In genomic region chr14:31251084-31251604, GRCm38 (mm10) we compare ENCODE assay signal across 8 mouse cellular contexts. TPM values are rescaled to one million over a fixed set of nuclear protein-coding genes. Genes with fewer than 3 reads are reported as not detected.
DNase-seq lines count a peak whose midpoint lies in the region; ATAC-seq and TF ChIP-seq lines count a peak whose summit lies in the region.

Gene Phf7 (minus strand): TSS chr14:31251317.
Gene Bap1 (plus strand): TSS chr14:31251450.

- H3K9me3 ChIP-seq in MEL (replicated peaks; ENCODE audit: insufficient read depth, low read length): no peaks in the 10 kb centered on the region
- no peaks in the 10 kb centered on the region for H3K9me3 ChIP-seq in forebrain, embryonic 16.5 days (ENCODE audit: control insufficient read depth, low read length)
- H3K9me3 ChIP-seq in neural tube, embryonic 15.5 days (replicated peaks): no peaks in the 10 kb centered on the region

- H3K4me1 ChIP-seq in MEL (ENCODE audit: control insufficient read depth in 1 of 2, insufficient read depth in 2 of 2, low read length in 2 of 2): peaks cover 3 to 14% of the 10 kb centered on the region in 2 experiments; a peak in 3 of 4 replicates
- H3K4me1 ChIP-seq in forebrain, embryonic 16.5 days (replicated peaks; ENCODE audit: control insufficient read depth, insufficient read depth, low read length): peaks cover 15% of the 10 kb centered on the region
- H3K4me1 ChIP-seq in lung, adult 2 months (ENCODE audit: control insufficient read depth, insufficient read depth, low read length): peaks cover 3% of the 10 kb centered on the region
- H3K4me1 ChIP-seq in neural tube, embryonic 15.5 days: peaks cover 25% of the 10 kb centered on the region

- TF ChIP-seq CTCF in MEL (IDR thresholded peaks at IDR 0.05 in 2 of 3, conservative IDR thresholded peaks at IDR 0.05 in 1 of 3; ENCODE audit: control insufficient read depth in 1 of 3, insufficient read depth in 1 of 3, low read depth in 2 of 3, low read length in 3 of 3, poor library complexity in 1 of 3, severe bottlenecking in 1 of 3): no peak
- TF ChIP-seq CTCF in layer of hippocampus, adult 2 months (conservative IDR thresholded peaks at IDR 0.05): peak; percentile 41
- TF ChIP-seq CTCF in lung, adult 2 months (IDR thresholded peaks at IDR 0.05; ENCODE audit: insufficient read depth, low read length): no peak

- DNase-seq in MEL (ENCODE audit: low read depth, low spot score): peak; percentile 95
- peak; percentile 91 to 99 for DNase-seq in cerebellum, adult 18-20 months
- peak; percentile 97 to 98 for DNase-seq in heart, postnatal 36 days
- DNase-seq in layer of hippocampus, adult 2 months (ENCODE audit: low spot score in 2 of 2): peak; percentile 93 to 99
- DNase-seq in lung, adult 2 months: peak; percentile 97
- DNase-seq in testis, postnatal 10 days (ENCODE audit: low spot score): peak; percentile 98

- no peaks in the 10 kb centered on the region for H3K27me3 ChIP-seq in MEL (ENCODE audit: control insufficient read depth in 1 of 2, insufficient read depth in 2 of 2, low read length in 2 of 2)
- H3K27me3 ChIP-seq in forebrain, embryonic 16.5 days (replicated peaks; ENCODE audit: control insufficient read depth, insufficient read depth, low read length): no peaks in the 10 kb centered on the region
- no peaks in the 10 kb centered on the region for H3K27me3 ChIP-seq in neural tube, embryonic 15.5 days (replicated peaks)

- H3K79me2 ChIP-seq in MEL (ENCODE audit: control insufficient read depth, insufficient read depth, low read length, poor library complexity): peaks cover 20% of the 10 kb centered on the region

- H3K36me3 ChIP-seq in MEL (ENCODE audit: control insufficient read depth in 1 of 2, insufficient read depth in 2 of 2, low read length in 2 of 2): peaks cover 3 to 13% of the 10 kb centered on the region in 2 experiments; a peak in 3 of 4 replicates
- peaks cover 21% of the 10 kb centered on the region for H3K36me3 ChIP-seq in forebrain, embryonic 16.5 days (ENCODE audit: control insufficient read depth, insufficient read depth)
- peaks cover 35% of the 10 kb centered on the region for H3K36me3 ChIP-seq in neural tube, embryonic 15.5 days

- peak within 1 kb of the TSS; percentile 79 for H3K4me2 ChIP-seq in forebrain, embryonic 16.5 days (ENCODE audit: low read length)
- peak within 1 kb of the TSS; percentile 86 for H3K4me2 ChIP-seq in neural tube, embryonic 15.5 days

- H3K27ac ChIP-seq in MEL (ENCODE audit: control insufficient read depth, low read depth, low read length): peak within 1 kb of the TSS; percentile 97
- H3K27ac ChIP-seq in forebrain, embryonic 16.5 days (ENCODE audit: low read length): peak within 1 kb of the TSS; percentile 93
- peak within 1 kb of the TSS; percentile 98 for H3K27ac ChIP-seq in layer of hippocampus, adult 2 months
- H3K27ac ChIP-seq in neural tube, embryonic 15.5 days (replicated peaks): peak within 1 kb of the TSS; percentile 97

- WGBS in forebrain, embryonic 16.5 days: under 1% methylated on average over 67 of the region's 75 CpGs
- under 1% methylated on average over 73 of the region's 75 CpGs for WGBS in lung, adult 2 months
- WGBS in neural tube, embryonic 15.5 days: under 1% methylated on average over 74 of the region's 75 CpGs

- H3K4me3 ChIP-seq in MEL (ENCODE audit: control insufficient read depth in 1 of 2, insufficient read depth in 1 of 2, low read depth in 2 of 2, low read length in 2 of 2): peak within 1 kb of the TSS; percentile 95 to 99
- peak within 1 kb of the TSS; percentile 91 for H3K4me3 ChIP-seq in forebrain, embryonic 16.5 days (replicated peaks; ENCODE audit: low read length)
- H3K4me3 ChIP-seq in layer of hippocampus, adult 2 months: peak within 1 kb of the TSS; percentile 99
- peak within 1 kb of the TSS; percentile 97 for H3K4me3 ChIP-seq in lung, adult 2 months (replicated peaks; ENCODE audit: extremely low read depth, low read depth, low read length)
- peak within 1 kb of the TSS; percentile 67 for H3K4me3 ChIP-seq in neural tube, embryonic 15.5 days (replicated peaks)

- peak within 1 kb of the TSS; percentile 99 for H3K9ac ChIP-seq in MEL (ENCODE audit: control insufficient read depth, low read depth, low read length, poor library complexity, severe bottlenecking)
- H3K9ac ChIP-seq in forebrain, embryonic 16.5 days (replicated peaks; ENCODE audit: low read depth, low read length): peak within 1 kb of the TSS; percentile 99
- peak within 1 kb of the TSS; percentile 97 for H3K9ac ChIP-seq in neural tube, embryonic 15.5 days (replicated peaks)

- peak in 1 of 2 experiments; percentile 26; a peak in 1 of 4 replicates for TF ChIP-seq EP300 in MEL (IDR thresholded peaks at IDR 0.05; ENCODE audit: low read depth in 1 of 2, low read length in 2 of 2)

- TF ChIP-seq RAD21 in MEL (IDR thresholded peaks at IDR 0.05; ENCODE audit: low read depth, low read length): no peak

- peak; percentile 81 to 85 for TF ChIP-seq POLR2A in MEL (IDR thresholded peaks at IDR 0.05; ENCODE audit: control insufficient read depth in 1 of 2, insufficient read depth in 1 of 2, low read depth in 1 of 2, low read length in 2 of 2, poor library complexity in 1 of 2)
- TF ChIP-seq POLR2A in lung, adult 2 months (IDR thresholded peaks at IDR 0.05; ENCODE audit: borderline replicate concordance, extremely low read depth, low read depth, low read length): peak; percentile 59; the same call in 1 of the 2 replicates

- peak; percentile 92 for ATAC-seq in forebrain, embryonic 16.5 days
- ATAC-seq in neural tube, embryonic 15.5 days (ENCODE audit: low FRiP score): peak; percentile 94

- intact Hi-C loops in heart, postnatal 36 days (cut with DNase I): loop anchor here (2.0 to 10.0 kb wide), 4 partner anchors 42 to 834 kb away; partner anchors contain the start of genes Capn7, Dph3, Oxnad1 and Tnnc1

TF ChIP-seq in MEL, 35 proteins besides CTCF, POLR2A, EP300 and RAD21 (continues in another document):
- TF ChIP-seq HCFC1 (IDR thresholded peaks at IDR 0.05; ENCODE audit: low read depth, low read length) (peak; percentile 92), TBP (IDR thresholded peaks at IDR 0.05; ENCODE audit: low read depth, low read length) (no peak), USF2 (IDR thresholded peaks at IDR 0.05; ENCODE audit: borderline replicate concordance in 1 of 2, insufficient read depth in 1 of 2, low read depth in 1 of 2, low read length in 2 of 2) (no peak), TAL1 (IDR thresholded peaks at IDR 0.05; ENCODE audit: low read length) (no peak), E2F4 (IDR thresholded peaks at IDR 0.05; ENCODE audit: borderline replicate concordance, low read depth, low read length) (no peak), TCF12 (IDR thresholded peaks at IDR 0.05; ENCODE audit: low read depth, low read length) (peak; percentile 53; the same call in 1 of the 2 replicates), POLR2AphosphoS5 (IDR thresholded peaks at IDR 0.05; ENCODE audit: borderline replicate concordance, low read depth, low read length) (no peak), ZNF384 (IDR thresholded peaks at IDR 0.05; ENCODE audit: low read depth, low read length) (no peak), GABPA (IDR thresholded peaks at IDR 0.05; ENCODE audit: low read depth, low read length) (no peak), JUND (IDR thresholded peaks at IDR 0.05; ENCODE audit: low read depth, low read length) (no peak), MAX (IDR thresholded peaks at IDR 0.05; ENCODE audit: low read length) (peak; percentile 87), ETS1 (IDR thresholded peaks at IDR 0.05; ENCODE audit: low read depth, low read length) (0 out of 2 replicates have a peak, but pooled peaks have one; percentile 48), MXI1 (IDR thresholded peaks at IDR 0.05; ENCODE audit: low read depth, low read length) (peak; percentile 79), NELFE (IDR thresholded peaks at IDR 0.05; ENCODE audit: low read depth, low read length) (peak; percentile 90), GATA1 (IDR thresholded peaks at IDR 0.05; ENCODE audit: low read depth, low read length) (no peak), CHD1 (IDR thresholded peaks at IDR 0.05; ENCODE audit: low read depth, low read length) (no peak; the same call in 1 of the 2 replicates), RCOR1 (IDR thresholded peaks at IDR 0.05; ENCODE audit: low read depth, low read length) (no peak), MYB (IDR thresholded peaks at IDR 0.05; ENCODE audit: low read depth, low read length) (peak; percentile 69), NRF1 (IDR thresholded peaks at IDR 0.05; ENCODE audit: insufficient read depth, low read depth, low read length, poor library complexity, severe bottlenecking) (peak; percentile 55; the same call in 1 of the 2 replicates), POLR2AphosphoS2 (IDR thresholded peaks at IDR 0.05; ENCODE audit: low read length) (peak; percentile 79), CHD2 (IDR thresholded peaks at IDR 0.05; ENCODE audit: low read length) (no peak), MYC (IDR thresholded peaks at IDR 0.05; ENCODE audit: low read depth, low read length) (peak; percentile 49), UBTF (IDR thresholded peaks at IDR 0.05; ENCODE audit: borderline replicate concordance, insufficient read depth, low read depth, low read length) (0 out of 2 replicates have a peak, but pooled peaks have one; percentile 82), SIN3A (IDR thresholded peaks at IDR 0.05; ENCODE audit: low read length) (peak; percentile 53), ZMIZ1 (IDR thresholded peaks at IDR 0.05; ENCODE audit: low read depth, low read length) (peak; percentile 87; the same call in 1 of the 2 replicates)

RNA-seq across cellular contexts. Expression of gene Phf7, which starts in this region (rescaled TPM):
- 6.0 and 6.7 TPM in 2 replicates for total RNA-seq in MEL (2012; rRNA removed)
- polyA plus RNA-seq in MEL (2012; ENCODE audit: insufficient read depth in 1 of 2, insufficient read length in 2 of 2, low read depth in 1 of 2, low replicate concordance in 2 of 2, missing spikeins in 1 of 2): 1 to 10 TPM in 1 of 2 experiments, not detected in 1; 7.6 TPM
- polyA plus RNA-seq in forebrain, embryonic 16.5 days (2015; fragmentation: Nextera tagmentation; extraction: Ambion mirVana): 11.5 and 12.2 TPM in 2 replicates
- total RNA-seq in heart, postnatal 36 days (2021): 1 to 10 TPM; 3.8 to 4.3 TPM
- 1 to 10 TPM; 5.3 to 6.0 TPM for total RNA-seq in layer of hippocampus, adult 2 months (2021)
- polyA plus RNA-seq in lung, adult 2 months (2012; rRNA removed): 4.8 and 5.4 TPM in 2 replicates
- polyA plus RNA-seq in neural tube, embryonic 15.5 days (2015; fragmentation: Nextera tagmentation; extraction: Ambion mirVana): 10.4 and 10.9 TPM in 2 replicates

RNA-seq across cellular contexts. Expression of gene Bap1, which starts in this region (rescaled TPM):
- total RNA-seq in MEL (2012; rRNA removed): 70.1 and 85.4 TPM in 2 replicates
- 100 to 1,000 TPM; 112 to 177 TPM for polyA plus RNA-seq in MEL (2012; ENCODE audit: insufficient read depth in 1 of 2, insufficient read length in 2 of 2, low read depth in 1 of 2, low replicate concordance in 2 of 2, missing spikeins in 1 of 2)
- 138 and 150 TPM in 2 replicates for polyA plus RNA-seq in forebrain, embryonic 16.5 days (2015; fragmentation: Nextera tagmentation; extraction: Ambion mirVana)
- 10 to 100 TPM; 44.8 to 45.2 TPM for total RNA-seq in heart, postnatal 36 days (2021)
- total RNA-seq in layer of hippocampus, adult 2 months (2021): 100 to 1,000 TPM; 130 to 144 TPM
- 43.9 and 48.3 TPM in 2 replicates for polyA plus RNA-seq in lung, adult 2 months (2012; rRNA removed)
- 93.3 and 96.1 TPM in 2 replicates for polyA plus RNA-seq in neural tube, embryonic 15.5 days (2015; fragmentation: Nextera tagmentation; extraction: Ambion mirVana)

Comparison
In these comparisons a context has a peak if more than half of its experiments do, and no peak if none do; other contexts are left out.
1. Peak in every context shown above with its lines: DNase-seq, ATAC-seq, H3K4me3 ChIP-seq and H3K27ac ChIP-seq.